Mouse (Mus musculus) E14TG2a.4 (cell line): Measurements from ENCODE around the gene Prss35.

Experiments used
- H3K27me3 ChIP-seq: 2 replicates; pipeline ENCODE4 v1.6.1; 2014; ENCODE audit warnings: low read length, control low read depth; ENCODE audit not compliant: insufficient read depth
- H3K36me3 ChIP-seq: 2 replicates; pipeline ENCODE4 v1.6.1; 2014; ENCODE audit warnings: low read length, control low read depth; ENCODE audit not compliant: insufficient read depth
- H3K4me1 ChIP-seq: replicated peaks from 2 replicates; pipeline ENCODE4 v1.6.1; 2014; ENCODE audit warnings: low read depth, low read length, control low read depth
- H3K4me3 ChIP-seq: replicated peaks from 2 replicates; pipeline ENCODE4 v1.5.1; 2014; ENCODE audit warnings: mild to moderate bottlenecking, low read length
- H3K9me3 ChIP-seq: 2 replicates; pipeline ENCODE4 v1.6.1; 2014; ENCODE audit warnings: low read length, control low read depth
- CTCF ChIP-seq: conservative IDR thresholded peaks from 2 replicates; pipeline ENCODE4 v1.5.1; 2014; ENCODE audit warnings: low read length
- NANOG ChIP-seq: IDR thresholded peaks from 2 replicates; pipeline ENCODE4 v1.6.1; 2014; ENCODE audit warnings: borderline replicate concordance, low read length, mixed read lengths
- POU5F1 ChIP-seq: IDR thresholded peaks from 2 replicates; pipeline ENCODE4 v1.6.1; 2014; ENCODE audit warnings: low read length, borderline replicate concordance

The Prss35 gene

DNA sequence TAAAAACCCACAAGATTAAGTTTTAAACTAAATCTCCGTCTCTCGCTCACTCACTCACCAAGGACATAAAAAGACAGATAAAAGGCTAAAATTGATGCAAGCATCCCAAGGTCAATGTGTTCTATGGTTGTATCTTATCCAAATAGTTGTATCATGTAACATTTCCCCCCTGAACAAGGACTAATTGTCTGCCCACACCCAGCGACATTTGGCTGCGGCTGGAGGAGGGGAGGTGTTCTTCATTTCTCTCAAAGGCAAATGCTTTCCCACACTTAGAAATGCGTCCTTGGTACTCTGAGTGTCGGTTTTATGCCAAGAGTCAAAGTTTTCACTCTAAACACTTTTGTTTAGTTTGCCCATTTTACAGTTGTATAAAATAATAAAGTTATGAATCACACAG, 34.5 kb upstream of the Prss35 start:
- H3K4me1 ChIP-seq = no peaks in the 10 kb centered on the region
- H3K9me3 ChIP-seq = no peaks in the 10 kb centered on the region
- TF ChIP-seq CTCF = no peak
- no peak for TF ChIP-seq POU5F1
- TF ChIP-seq NANOG = no peak
- peaks cover 5% of the 10 kb centered on the region; the same call in 1 of the 2 replicates for H3K27me3 ChIP-seq
- no peak overlapping the region for H3K4me3 ChIP-seq
- no peaks in the 10 kb centered on the region for H3K36me3 ChIP-seq

DNA sequence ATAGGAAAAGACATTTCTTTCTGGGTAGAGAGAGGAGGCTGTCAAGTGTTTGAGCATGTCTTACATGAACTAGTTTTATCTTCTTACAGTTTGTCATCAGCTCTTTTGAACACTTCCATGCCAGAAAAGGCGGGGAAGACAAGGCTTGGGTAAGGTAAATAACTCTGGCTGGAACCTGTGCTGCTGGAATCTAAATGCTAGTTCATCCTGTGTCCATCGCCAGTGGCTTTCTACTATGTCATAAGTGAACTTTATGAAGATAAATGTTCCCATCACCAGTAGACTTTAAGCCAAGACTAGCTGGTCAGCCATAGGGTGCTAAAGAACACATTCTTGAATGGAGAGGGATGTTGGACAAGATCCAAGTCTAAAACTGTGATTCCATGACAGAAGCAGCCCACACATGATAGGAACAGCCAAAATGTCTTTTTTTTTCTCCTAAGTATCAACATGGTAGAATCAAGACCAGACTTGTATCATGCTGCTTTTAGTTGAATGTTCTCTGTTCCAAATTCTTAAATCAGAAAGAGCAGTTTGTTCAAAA, 33.3 kb upstream of the Prss35 start:
- Histone ChIP-seq H3K36me3 (no peaks in the 10 kb centered on the region), H3K9me3 (no peaks in the 10 kb centered on the region), H3K4me1 (no peaks in the 10 kb centered on the region), H3K27me3 (peaks cover 3% of the 10 kb centered on the region; the same call in 1 of the 2 replicates), H3K4me3 (no peak overlapping the region)
- TF ChIP-seq NANOG = no peak
- TF ChIP-seq POU5F1 = no peak
- no peak for TF ChIP-seq CTCF

DNA sequence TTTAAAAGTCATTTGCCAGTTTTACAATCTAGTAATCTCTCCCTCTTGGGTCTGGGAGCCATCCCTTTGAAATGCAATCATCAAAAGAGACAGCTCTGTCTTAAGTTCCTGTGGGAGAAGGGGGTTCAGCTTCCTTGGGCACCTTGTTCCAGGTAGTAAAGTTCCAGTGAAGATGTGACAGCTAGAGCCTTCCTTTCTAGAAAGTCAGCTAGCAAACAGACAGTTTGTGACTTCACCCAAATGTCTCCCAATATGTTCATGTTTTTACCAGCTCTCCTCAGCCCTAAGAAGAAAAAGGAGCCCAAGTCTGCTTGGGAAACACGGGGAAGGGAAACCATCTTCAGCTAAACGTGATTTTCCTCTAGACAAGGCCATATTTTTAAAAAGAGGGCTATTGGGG, 30.8 kb upstream of the Prss35 start:
- Histone ChIP-seq H3K9me3 (no peaks in the 10 kb centered on the region), H3K36me3 (no peaks in the 10 kb centered on the region), H3K27me3 (no peaks in the 10 kb centered on the region), H3K4me3 (no peak overlapping the region), H3K4me1 (no peaks in the 10 kb centered on the region)
- TF ChIP-seq NANOG = no peak
- TF ChIP-seq CTCF = no peak
- TF ChIP-seq POU5F1 = no peak

DNA sequence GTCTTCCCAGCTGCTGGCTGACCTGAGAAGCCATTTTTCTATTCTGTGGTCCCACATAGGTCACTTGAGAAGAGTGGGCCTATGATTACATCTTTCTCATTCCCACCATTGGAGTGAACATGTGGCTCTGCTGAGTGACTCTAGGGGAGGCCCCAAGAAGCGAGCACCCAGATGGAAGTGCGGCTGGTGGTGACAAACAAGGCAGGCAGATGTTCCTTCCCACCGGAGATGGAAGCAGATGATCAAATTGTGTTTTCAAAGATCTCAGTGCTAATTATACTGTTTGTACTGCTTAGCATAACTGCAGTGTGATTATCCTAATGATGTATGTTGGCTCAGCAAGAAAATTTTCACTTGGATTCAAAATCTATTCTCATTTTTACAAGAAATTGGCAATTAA, 29.4 kb upstream of the Prss35 start:
- H3K9me3 ChIP-seq = no peaks in the 10 kb centered on the region
- no peaks in the 10 kb centered on the region for H3K36me3 ChIP-seq
- TF ChIP-seq CTCF (no peak), POU5F1 (no peak), NANOG (no peak)
- H3K4me3 ChIP-seq = no peak overlapping the region
- no peaks in the 10 kb centered on the region for H3K27me3 ChIP-seq
- H3K4me1 ChIP-seq = peaks cover 2% of the 10 kb centered on the region

DNA sequence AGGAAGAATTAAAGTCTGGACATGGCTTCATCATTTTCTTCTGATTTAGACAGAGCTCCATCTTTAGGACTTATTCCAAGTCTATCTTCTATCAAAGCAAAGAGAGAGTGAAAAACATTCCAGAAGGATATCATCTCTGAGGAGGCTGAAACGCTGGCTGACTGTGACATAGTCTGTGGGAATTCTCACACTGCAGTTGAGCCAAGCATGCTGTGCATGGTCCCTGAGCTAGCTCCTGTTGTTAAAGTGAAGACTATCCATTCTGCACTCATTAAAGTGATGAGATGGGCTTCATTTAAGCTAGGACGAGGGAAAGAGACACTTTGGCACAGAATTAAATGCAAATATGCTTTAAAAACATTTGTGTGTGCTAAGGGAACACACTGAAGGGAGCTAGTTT, 26.9 kb upstream of the Prss35 start:
- Histone ChIP-seq H3K9me3 (no peaks in the 10 kb centered on the region), H3K4me3 (no peak overlapping the region), H3K27me3 (no peaks in the 10 kb centered on the region), H3K4me1 (peaks cover 26% of the 10 kb centered on the region), H3K36me3 (no peaks in the 10 kb centered on the region)
- TF ChIP-seq NANOG = no peak
- TF ChIP-seq CTCF = no peak
- TF ChIP-seq POU5F1 = no peak

DNA sequence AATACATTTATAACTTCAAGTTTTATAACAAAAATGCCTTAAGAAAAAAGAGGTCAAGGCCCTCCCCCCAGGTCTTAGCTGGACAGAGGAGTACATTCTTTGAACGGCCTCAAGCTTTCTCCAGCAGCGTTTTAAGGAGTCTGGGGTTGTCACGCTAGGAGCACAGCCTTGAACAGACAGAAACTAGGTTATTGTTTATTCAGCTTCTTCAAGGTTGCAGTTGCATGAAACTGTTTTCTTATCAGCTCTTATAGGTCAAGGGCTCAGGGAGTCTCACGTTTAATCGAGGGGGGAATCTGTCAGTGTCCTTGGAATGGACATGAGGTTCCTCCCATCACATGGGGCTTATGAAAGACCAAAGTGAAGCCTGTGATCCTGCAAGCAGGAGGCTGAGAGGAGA, 26.3 kb upstream of the Prss35 start:
- H3K9me3 ChIP-seq = no peaks in the 10 kb centered on the region
- TF ChIP-seq POU5F1 (no peak), CTCF (no peak), NANOG (no peak)
- no peaks in the 10 kb centered on the region for H3K36me3 ChIP-seq

DNA sequence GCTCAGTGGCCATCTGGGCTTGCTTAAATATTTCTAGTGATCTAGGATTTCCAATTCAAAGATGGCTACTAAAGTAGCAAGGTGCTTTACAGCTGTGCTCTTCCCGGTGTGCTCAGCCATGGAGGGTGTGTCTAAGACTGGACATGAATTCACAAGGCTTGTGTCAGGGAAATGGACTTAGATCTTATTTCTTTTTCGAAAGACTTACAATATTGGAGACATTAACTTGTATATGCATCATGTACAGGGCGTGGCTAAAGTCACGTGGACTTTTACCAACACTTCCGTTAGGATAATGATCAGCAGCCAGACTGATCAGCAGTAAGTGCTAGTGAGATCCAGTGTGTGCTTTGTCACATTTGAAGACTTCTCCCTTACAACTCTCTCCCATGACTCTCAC, 23.2 kb upstream of the Prss35 start:
- Histone ChIP-seq H3K4me3 (no peak overlapping the region), H3K27me3 (no peaks in the 10 kb centered on the region), H3K4me1 (peaks cover 42% of the 10 kb centered on the region), H3K36me3 (no peaks in the 10 kb centered on the region), H3K9me3 (no peaks in the 10 kb centered on the region)
- TF ChIP-seq CTCF (no peak), POU5F1 (no peak), NANOG (no peak)

More for the DNA sequence above, 26.3 kb upstream of the Prss35 start:
- Histone ChIP-seq H3K4me3 (no peak overlapping the region), H3K4me1 (peaks cover 27% of the 10 kb centered on the region), H3K27me3 (no peaks in the 10 kb centered on the region)

DNA sequence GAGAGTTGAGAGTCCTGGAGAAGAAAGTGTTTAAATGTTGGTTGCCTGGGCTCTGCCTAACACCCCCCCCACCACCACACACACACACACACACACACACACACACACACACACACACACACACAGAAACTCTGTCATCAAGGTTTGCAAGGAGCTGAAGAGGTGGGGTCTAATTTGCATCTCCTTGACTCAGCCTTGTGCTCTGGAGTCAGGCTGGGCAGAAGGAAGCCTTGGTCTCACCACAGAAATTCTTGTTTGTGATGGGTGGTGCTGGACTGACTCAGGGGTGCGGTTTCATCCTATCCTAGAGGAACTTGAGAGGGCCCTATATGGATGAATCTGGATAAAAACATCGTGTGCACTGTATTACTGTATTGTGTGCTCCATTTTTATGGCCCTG, 22.7 kb upstream of the Prss35 start:
- H3K27me3 ChIP-seq = no peaks in the 10 kb centered on the region
- H3K4me1 ChIP-seq = peaks cover 48% of the 10 kb centered on the region
- H3K36me3 ChIP-seq = no peaks in the 10 kb centered on the region
- H3K9me3 ChIP-seq = no peaks in the 10 kb centered on the region
- no peak for TF ChIP-seq CTCF
- no peak overlapping the region for H3K4me3 ChIP-seq

DNA sequence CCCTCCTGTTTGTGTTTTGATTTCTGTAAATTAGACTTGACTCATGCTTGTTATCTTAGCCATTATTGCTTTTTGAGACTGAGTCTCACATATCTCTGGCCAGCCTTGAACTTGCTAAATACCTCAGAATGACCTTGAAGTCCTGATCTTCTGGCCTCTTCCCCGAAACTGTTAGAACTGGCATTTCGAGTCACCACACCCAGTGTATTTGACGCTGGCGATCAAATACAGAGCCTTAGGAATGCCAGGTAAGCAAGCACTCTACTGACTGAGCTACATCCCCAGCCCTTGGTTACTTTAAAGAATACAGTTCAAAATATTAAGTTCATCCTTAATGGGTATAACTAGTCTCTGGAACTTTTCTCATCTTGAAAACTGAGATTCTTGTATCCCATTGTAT, 18.4 kb upstream of the Prss35 start:
- no peak overlapping the region for H3K4me3 ChIP-seq
- peaks cover 46% of the 10 kb centered on the region for H3K4me1 ChIP-seq
- no peaks in the 10 kb centered on the region for H3K27me3 ChIP-seq
- TF ChIP-seq NANOG (no peak), CTCF (no peak), POU5F1 (no peak)
- no peaks in the 10 kb centered on the region for H3K36me3 ChIP-seq
- no peaks in the 10 kb centered on the region for H3K9me3 ChIP-seq
